Mouse (Mus musculus) c-Kit-positive CD71-positive TER-119-positive erythroid progenitor cells, embryonic 14.5 days (primary cell): ENCODE measurements around the gene Gfra4.
"Not testable (repeated sequence)": the region's sequence is repeated elsewhere in the genome, so short reads cannot be mapped to it uniquely, and the experiment has no call there.

Experiments used
- DNase-seq: peaks from one replicate; pipeline ENCODE4 v3.0.0-alpha.2; 2013; ENCODE audit warnings: low spot score

The Gfra4 gene

GRCm38 (mm10) chr2:131046025-131046424, 3.1 kb upstream of the Gfra4 start:
- DNase-seq = no peak

GRCm38 (mm10) chr2:131044989-131045720, 2.3 kb upstream of the Gfra4 start:
- no peak for DNase-seq

- no peak for DNase-seq
Measured at GRCm38 (mm10) chr2:131044354-131044852, 1.5 kb upstream of the Gfra4 start.

GRCm38 (mm10) chr2:131040854-131041825, 1.7 kb downstream of the Gfra4 start:
- no peak for DNase-seq

GRCm38 (mm10) chr2:131038675-131039074, 4.2 kb downstream of the Gfra4 start:
- no peak for DNase-seq

GRCm38 (mm10) chr2:131038197-131038596, 4.7 kb downstream of the Gfra4 start:
- no peak for DNase-seq

GRCm38 (mm10) chr2:131037226-131037990, 5.5 kb downstream of the Gfra4 start:
- DNase-seq = no peak

- DNase-seq = no peak
Measured at GRCm38 (mm10) chr2:131036757-131037156, 6.1 kb downstream of the Gfra4 start.

- no peak for DNase-seq
Measured at GRCm38 (mm10) chr2:131036343-131036742, 6.5 kb downstream of the Gfra4 start.

- DNase-seq = not testable (repeated sequence)
Measured at GRCm38 (mm10) chr2:131031406-131031805, 11.5 kb downstream of the Gfra4 start.

- DNase-seq = no peak
Measured at GRCm38 (mm10) chr2:131030998-131031397, 11.9 kb downstream of the Gfra4 start.

GRCm38 (mm10) chr2:131030561-131030960, 12.3 kb downstream of the Gfra4 start:
- DNase-seq = no peak

- DNase-seq = no peak
Measured at GRCm38 (mm10) chr2:131029065-131029935, 13.6 kb downstream of the Gfra4 start.

- DNase-seq = no peak
Measured at GRCm38 (mm10) chr2:131026941-131027340, 15.9 kb downstream of the Gfra4 start.

GRCm38 (mm10) chr2:131025230-131025629, 17.7 kb downstream of the Gfra4 start:
- DNase-seq = no peak

GRCm38 (mm10) chr2:131010566-131010965, 32.3 kb downstream of the Gfra4 start:
- no peak for DNase-seq

- DNase-seq = no peak
Measured at GRCm38 (mm10) chr2:131009123-131009522, 33.8 kb downstream of the Gfra4 start.

GRCm38 (mm10) chr2:130992818-130993217, 50.1 kb downstream of the Gfra4 start:
- DNase-seq = no peak
